Mouse (Mus musculus) naive thymus-derived CD4-positive, alpha-beta T cell, adult 2 months (primary cell): ENCODE data around the gene Prkg1.

ENCODE experiments used
- DNase-seq: peaks from one replicate; pipeline ENCODE4 v3.0.0-alpha.2; 2011; ENCODE audit warnings: low read depth

Gene Prkg1

DNA sequence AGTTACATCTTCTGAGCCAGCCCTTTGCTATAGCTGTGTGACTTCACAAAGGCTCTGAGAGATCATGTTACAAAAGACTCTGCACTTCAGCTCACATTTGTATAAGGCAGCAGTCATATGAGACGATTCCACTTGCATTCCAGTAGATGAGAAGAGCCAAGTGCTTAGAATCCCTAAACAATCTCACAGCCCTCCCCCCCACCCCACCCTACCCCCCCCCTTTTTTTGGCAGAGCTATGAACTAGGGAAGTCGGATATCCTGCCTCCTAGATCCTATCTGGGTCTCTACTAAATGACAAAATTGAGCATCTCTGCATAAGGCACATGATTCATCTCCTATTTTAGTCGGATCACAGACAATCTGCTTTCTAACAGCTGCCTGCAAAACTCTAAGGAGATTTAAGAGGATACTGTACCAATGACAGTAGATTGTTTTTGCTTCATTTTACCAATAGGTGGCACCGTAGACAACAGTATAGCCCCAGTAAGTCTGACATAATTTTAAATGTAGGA is 921.7 kb downstream of the Prkg1 start:
- peak; percentile 41 for DNase-seq

GRCm38 (mm10) chr19:30842640-30843039 is 922.2 kb downstream of the Prkg1 start:
- DNase-seq: no peak

GRCm38 (mm10) chr19:30833045-30833651 is 931.7 kb downstream of the Prkg1 start:
- no peak for DNase-seq

DNA sequence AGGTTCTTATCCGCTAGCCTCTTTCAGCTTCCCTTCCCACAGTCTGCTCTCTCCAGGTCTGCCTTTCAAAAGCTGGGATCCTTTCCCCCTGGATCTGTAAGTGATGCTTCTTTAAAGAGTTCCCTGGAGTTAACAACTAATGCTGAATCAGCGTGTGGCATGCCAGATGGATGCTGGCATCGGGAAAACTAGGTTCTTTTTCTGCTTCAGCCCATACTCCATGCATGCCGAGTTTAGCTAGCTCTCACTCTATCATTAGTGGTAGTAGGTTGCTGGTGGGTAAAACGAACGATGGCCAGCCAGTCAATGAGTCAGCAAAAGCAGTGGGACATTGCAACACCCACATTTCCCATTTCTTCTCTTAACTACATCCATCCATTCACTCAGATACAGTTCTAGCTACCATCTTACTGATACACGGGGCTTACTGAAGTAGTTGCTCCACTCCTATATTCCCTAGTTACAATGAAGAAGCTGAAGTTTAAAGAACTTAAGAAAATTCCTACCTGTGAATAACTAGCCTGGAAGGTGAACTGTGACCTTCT is 935.5 kb downstream of the Prkg1 start:
- DNase-seq: no peak

GRCm38 (mm10) chr19:30827820-30828219 is 937.0 kb downstream of the Prkg1 start:
- peak; percentile 4 for DNase-seq

DNA sequence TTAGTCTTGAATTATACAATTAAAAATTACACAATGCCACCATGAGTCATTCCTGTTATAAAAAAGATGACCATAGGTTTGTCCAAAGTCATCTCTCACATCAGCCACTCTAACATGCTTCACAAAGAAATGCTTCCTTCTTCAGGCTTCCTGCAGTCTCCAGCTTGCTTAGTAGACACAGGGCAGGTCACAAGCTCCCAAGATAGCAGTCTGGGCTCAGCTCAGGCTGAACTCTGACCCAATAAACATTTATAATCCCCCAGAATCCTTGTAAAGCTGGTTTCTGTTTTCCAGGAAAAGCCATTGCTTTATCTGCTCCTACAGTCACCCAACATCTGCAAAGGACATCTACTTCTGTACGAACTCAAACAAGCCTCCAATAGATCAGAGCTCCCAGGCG is 938.7 kb downstream of the Prkg1 start:
- DNase-seq: no peak

DNA sequence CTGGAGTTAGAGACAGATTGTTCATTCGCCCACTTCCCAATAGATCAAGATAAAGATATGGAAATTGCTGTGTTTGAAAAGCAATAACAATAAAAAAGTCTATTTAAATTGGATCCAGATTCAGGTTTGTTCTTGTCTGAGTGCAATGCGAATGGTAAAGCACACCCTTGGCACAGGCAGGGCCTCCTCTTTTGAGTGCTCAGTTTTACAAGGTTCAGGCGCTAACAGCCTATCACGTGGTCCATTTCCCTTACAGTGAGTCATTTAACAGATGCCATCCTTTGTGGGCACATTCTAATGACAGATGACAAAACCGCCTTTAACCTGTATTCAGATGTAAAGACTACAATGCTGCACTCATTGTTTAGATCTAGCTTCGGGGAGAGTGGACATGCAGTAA is 949.2 kb downstream of the Prkg1 start:
- no peak for DNase-seq

GRCm38 (mm10) chr19:30806265-30806664 is 958.6 kb downstream of the Prkg1 start:
- no peak for DNase-seq

DNA sequence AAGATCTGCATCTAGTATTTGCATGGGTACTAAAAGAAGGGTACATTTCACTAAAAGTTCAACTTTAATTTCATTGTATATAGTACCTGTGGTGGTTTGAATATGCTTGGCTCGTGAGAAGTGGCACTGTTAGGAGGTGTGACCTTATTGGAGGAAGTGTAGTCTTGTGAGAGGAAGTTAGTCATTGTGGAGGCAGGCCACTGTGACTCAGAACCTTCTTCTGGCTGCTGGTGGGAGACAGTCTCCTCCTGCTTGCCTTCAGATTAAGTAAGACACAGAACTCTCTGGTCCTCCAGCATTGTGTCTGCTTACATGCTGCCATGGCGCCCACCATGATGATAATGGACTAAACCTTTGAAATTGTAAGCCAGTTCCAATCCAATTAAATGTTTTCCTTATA is 984.0 kb downstream of the Prkg1 start:
- no peak for DNase-seq

DNA sequence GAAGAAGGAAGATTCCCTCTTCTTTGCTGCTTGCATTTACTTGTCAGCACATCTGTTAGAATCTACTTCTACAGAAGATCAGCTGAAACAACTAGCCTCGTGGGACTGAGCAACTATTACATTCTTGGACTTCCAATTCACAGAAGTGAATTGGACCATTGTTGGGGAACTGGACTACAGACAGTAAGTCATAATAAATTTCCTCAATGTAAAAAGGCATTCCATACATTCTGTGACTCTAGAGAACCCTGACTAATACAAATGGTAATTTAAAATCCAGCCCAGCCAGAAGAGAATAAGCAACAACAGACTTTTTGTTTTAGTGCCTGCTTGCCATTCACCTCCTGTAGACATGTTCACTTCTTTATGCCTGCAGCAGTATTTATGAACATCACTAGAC is 996.5 kb downstream of the Prkg1 start:
- DNase-seq: no peak

DNA sequence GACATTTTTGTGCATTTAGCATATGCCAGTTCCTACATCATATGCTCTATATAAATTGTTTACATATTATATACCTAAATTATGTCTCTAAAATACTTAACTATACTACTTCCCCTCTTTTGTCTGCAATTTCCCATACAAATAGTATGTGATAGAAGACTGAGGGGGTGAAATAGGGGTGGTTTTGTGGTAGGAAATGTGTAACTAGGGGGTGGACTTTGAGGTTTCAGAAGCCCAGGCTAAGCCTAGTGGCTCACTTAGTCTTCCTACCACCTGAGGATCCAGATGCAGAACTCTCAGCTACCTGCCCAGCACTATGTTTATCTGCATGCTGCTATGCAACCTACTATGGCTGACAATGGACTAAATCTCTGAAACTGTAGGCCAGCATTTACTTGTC is 1020.4 kb downstream of the Prkg1 start:
- no peak for DNase-seq

- DNase-seq: no peak
These were observed 1065.7 kb downstream of the Prkg1 start for GRCm38 (mm10) chr19:30699130-30699529.

GRCm38 (mm10) chr19:30691258-30691657 is 1073.6 kb downstream of the Prkg1 start:
- no peak for DNase-seq

DNA sequence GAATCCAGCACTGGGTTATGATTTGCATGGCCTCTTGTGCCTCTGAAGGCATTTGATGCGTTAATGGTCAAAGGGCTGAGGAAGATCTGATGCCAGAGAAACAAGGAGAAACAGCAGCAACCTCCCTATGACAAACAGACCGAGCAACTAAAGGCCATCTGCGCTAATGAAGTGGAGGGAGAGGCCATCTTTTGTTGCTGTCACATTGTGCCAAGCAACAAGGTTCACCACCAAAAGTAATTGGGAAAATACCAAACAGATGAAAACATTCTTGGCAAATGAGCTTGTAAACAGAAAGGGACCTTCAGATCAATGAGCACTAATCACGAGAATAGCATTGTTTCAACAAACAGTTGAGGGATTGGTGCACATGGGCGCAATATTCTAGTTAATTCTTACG is 1074.1 kb downstream of the Prkg1 start:
- no peak for DNase-seq

DNA sequence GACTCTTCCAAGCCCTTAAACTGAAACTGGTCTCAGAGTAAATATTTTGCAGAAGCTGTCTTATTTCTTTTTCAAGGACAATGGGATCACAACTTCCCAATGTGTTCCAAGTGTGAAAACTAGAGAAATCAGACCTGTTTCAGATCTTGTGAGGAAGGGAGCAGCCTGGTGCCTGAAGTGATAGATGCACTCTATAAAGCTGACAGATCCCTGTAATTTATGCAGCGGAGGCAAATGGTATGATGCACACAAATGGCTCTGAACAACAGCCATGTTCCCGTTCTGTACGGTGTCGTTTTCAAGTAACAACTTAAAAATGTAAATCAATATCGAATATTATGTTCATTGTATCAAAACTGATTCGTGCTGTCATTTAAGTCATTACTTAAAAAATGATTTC is 1076.9 kb downstream of the Prkg1 start:
- no peak for DNase-seq

DNA sequence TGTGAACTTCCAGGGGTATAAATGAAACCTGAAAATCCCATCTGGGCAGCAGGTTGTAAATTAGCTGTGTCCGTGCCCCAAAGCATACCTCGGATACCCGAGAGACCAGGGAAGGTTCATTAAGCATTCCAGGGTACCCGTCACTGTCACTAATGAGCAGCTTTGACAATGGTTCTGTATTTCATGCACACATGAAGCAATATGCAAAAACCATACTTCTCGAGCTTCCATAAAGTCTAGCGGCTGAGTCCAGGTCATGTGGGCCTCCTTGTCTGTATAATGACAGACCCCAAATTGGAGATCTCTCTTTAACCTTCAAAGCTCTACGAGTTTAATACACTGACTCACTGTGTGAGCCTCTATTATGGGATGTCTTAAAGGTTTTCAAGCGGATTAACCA is 1088.5 kb downstream of the Prkg1 start:
- DNase-seq: no peak

DNA sequence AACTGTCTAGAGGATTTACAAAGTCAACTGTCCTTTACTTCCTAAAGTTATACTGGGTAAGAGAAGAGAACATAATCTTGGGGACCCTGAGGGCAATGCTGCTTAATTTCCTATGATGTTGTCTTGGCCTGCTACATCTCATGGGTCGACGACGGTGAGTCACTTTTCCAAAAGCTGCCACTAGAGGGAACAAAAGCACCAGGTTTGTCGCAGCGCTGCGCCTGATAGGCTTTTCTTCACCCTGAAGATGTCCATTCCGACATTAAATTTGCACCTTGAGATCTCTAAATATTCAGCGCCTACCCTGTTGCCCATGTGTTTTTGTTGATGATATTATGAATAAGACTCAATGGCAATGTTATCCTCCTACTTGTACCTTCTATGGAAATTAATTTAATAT is 1100.6 kb downstream of the Prkg1 start:
- DNase-seq: peak; percentile 13

DNA sequence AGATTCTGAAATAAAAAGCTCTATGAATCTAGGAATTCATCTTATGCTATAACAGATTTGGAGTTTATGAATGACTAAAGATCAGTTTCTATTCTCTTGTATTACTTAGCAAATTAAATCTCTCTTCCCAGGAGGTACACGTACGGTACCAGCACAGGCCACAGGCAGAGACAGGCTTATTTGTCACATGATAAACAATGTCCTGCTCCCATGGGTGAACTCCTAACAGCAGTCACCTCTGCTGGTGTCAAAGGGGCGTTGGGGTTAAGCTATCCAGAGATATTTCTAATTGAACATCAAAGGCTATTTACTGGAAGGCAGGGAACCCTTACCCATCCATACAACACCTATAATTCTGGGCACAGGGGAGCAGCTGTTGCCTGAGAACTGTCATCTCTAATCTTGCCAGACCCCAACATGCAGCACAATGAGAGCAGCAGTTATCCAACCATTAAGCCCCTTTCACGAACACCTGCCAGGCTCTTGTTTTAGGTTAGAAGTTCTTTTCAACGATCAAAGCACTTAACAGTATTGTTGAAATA is 1122.1 kb downstream of the Prkg1 start:
- no peak for DNase-seq

GRCm38 (mm10) chr19:30637471-30637870 is 1127.4 kb downstream of the Prkg1 start:
- DNase-seq: no peak

- no peak for DNase-seq
These were observed 1133.8 kb downstream of the Prkg1 start for GRCm38 (mm10) chr19:30631051-30631450.

- no peak for DNase-seq
These were observed 1138.8 kb downstream of the Prkg1 start for GRCm38 (mm10) chr19:30626036-30626435.

DNA sequence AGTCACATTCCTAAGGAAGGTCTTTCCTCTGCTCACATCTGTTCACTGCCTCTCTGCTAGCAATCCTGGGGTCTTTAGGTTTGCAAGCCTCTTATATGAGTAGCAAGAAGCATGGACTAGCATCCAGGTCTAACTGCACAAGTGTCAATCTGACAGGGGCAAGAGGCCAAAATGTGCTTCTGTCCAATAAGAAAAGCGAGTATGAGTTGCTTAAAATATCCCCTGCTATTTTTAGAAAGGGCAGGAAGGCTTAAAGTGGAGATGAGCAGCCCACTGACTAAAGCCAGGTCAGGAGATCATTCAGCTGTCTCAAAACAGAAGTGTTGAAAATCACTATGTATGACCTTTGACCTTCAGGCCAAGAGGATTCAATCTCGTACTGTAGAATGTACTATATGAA is 1139.4 kb downstream of the Prkg1 start:
- no peak for DNase-seq

GRCm38 (mm10) chr19:30623620-30624019 is 1141.2 kb downstream of the Prkg1 start:
- no peak for DNase-seq
